Comparison of ENCODE assay signal across 9 mouse cellular contexts in genomic region chr11:77766351-77767001, GRCm38 (mm10). TPM values are rescaled to one million over a fixed set of nuclear protein-coding genes. Genes with fewer than 3 reads are reported as not detected.
DNase-seq lines count a peak whose midpoint lies in the region; ATAC-seq and TF ChIP-seq lines count a peak whose summit lies in the region.
"Had no signal": no experiment of that assay in that cellular context is flagged by ENCODE, and none has a peak within 500 bp of the region (broad histone marks: within the 10 kb centered on the region; RNA-seq: fewer than 3 reads in every experiment).

No protein-coding gene starts in this region.

- H3K9me3 ChIP-seq in forebrain, embryonic 16.5 days (ENCODE audit: control insufficient read depth, low read length): no peaks in the 10 kb centered on the region
- no peaks in the 10 kb centered on the region for H3K9me3 ChIP-seq in hindbrain, postnatal 0 days (ENCODE audit: low read length)
- H3K9me3 ChIP-seq in limb, embryonic 13.5 days: no peaks in the 10 kb centered on the region
- no peaks in the 10 kb centered on the region for H3K9me3 ChIP-seq in midbrain, embryonic 12.5 days

- no peaks in the 10 kb centered on the region for H3K27me3 ChIP-seq in forebrain, embryonic 16.5 days (replicated peaks; ENCODE audit: control insufficient read depth, insufficient read depth, low read length)
- no peaks in the 10 kb centered on the region for H3K27me3 ChIP-seq in hindbrain, postnatal 0 days (ENCODE audit: insufficient read depth, low read length)
- H3K27me3 ChIP-seq in limb, embryonic 13.5 days: no peaks in the 10 kb centered on the region
- peaks cover 6% of the 10 kb centered on the region; the same call in 1 of the 2 replicates for H3K27me3 ChIP-seq in midbrain, embryonic 12.5 days

- H3K4me3 ChIP-seq in forebrain, embryonic 16.5 days (replicated peaks; ENCODE audit: low read length): peak overlapping the region; percentile 31
- H3K4me3 ChIP-seq in hindbrain, postnatal 0 days (ENCODE audit: low read length): peak overlapping the region; percentile 37
- H3K4me3 ChIP-seq in limb, embryonic 13.5 days: peak overlapping the region; percentile 38
- peak overlapping the region; percentile 39 for H3K4me3 ChIP-seq in midbrain, embryonic 12.5 days

- no peaks in the 10 kb centered on the region for H3K36me3 ChIP-seq in forebrain, embryonic 16.5 days (ENCODE audit: control insufficient read depth, insufficient read depth)
- H3K36me3 ChIP-seq in hindbrain, postnatal 0 days (ENCODE audit: insufficient read depth, low read length): no peaks in the 10 kb centered on the region
- H3K36me3 ChIP-seq in limb, embryonic 13.5 days: no peaks in the 10 kb centered on the region
- no peaks in the 10 kb centered on the region for H3K36me3 ChIP-seq in midbrain, embryonic 12.5 days

- peak overlapping the region; percentile 28; the same call in 1 of the 2 replicates for H3K27ac ChIP-seq in forebrain, embryonic 16.5 days (ENCODE audit: low read length)
- peak overlapping the region; percentile 42; the same call in 1 of the 2 replicates for H3K27ac ChIP-seq in hindbrain, postnatal 0 days
- peak overlapping the region; percentile 48; the same call in 1 of the 2 replicates for H3K27ac ChIP-seq in limb, embryonic 13.5 days
- H3K27ac ChIP-seq in midbrain, embryonic 12.5 days (replicated peaks): peak overlapping the region; percentile 26; the same call in 1 of the 2 replicates

- peaks cover 38% of the 10 kb centered on the region for H3K4me1 ChIP-seq in forebrain, embryonic 16.5 days (replicated peaks; ENCODE audit: control insufficient read depth, insufficient read depth, low read length)
- peaks cover 20% of the 10 kb centered on the region for H3K4me1 ChIP-seq in hindbrain, postnatal 0 days (ENCODE audit: insufficient read depth, low read length)
- H3K4me1 ChIP-seq in limb, embryonic 13.5 days: peaks cover 41% of the 10 kb centered on the region
- peaks cover 40% of the 10 kb centered on the region for H3K4me1 ChIP-seq in midbrain, embryonic 12.5 days

- peak; percentile 63 for TF ChIP-seq CTCF in hindbrain, postnatal 0 days (IDR thresholded peaks at IDR 0.05; ENCODE audit: low read depth)

- ATAC-seq in forebrain, embryonic 16.5 days: 0 out of 2 replicates have a peak, but pooled peaks have one; percentile 21
- peak; percentile 41; the same call in 1 of the 2 replicates for ATAC-seq in hindbrain, postnatal 0 days
- ATAC-seq in limb, embryonic 13.5 days (ENCODE audit: low FRiP score, low read depth): peak; percentile 43; the same call in 1 of the 2 replicates
- ATAC-seq in midbrain, embryonic 12.5 days (ENCODE audit: low FRiP score, low read depth): peak; percentile 20; the same call in 1 of the 2 replicates

- peak overlapping the region; percentile 55; the same call in 1 of the 2 replicates for H3K9ac ChIP-seq in forebrain, embryonic 16.5 days (replicated peaks; ENCODE audit: low read depth, low read length)
- peak overlapping the region; percentile 48 for H3K9ac ChIP-seq in hindbrain, postnatal 0 days (replicated peaks; ENCODE audit: low read length)
- peak overlapping the region; percentile 67 for H3K9ac ChIP-seq in limb, embryonic 13.5 days
- H3K9ac ChIP-seq in midbrain, embryonic 12.5 days (replicated peaks): peak overlapping the region; percentile 59

- peak; percentile 79 to 86 for DNase-seq in adrenal gland, adult (ENCODE audit: inconsistent age in 2 of 2, low spot score in 1 of 2)
- DNase-seq in adrenal gland, adult 8-10 months: no peak
- DNase-seq in adrenal gland, postnatal 25 days: peak; percentile 61
- peak; percentile 55 for DNase-seq in hindbrain, postnatal 0 days (ENCODE audit: low spot score)
- peak; percentile 63 to 83 for DNase-seq in spleen, postnatal 4 days (ENCODE audit: low spot score in 2 of 2)

- WGBS in forebrain, embryonic 16.5 days: 5% methylated on average over 35 of the region's 35 CpGs
- 7% methylated on average over 34 of the region's 35 CpGs for WGBS in hindbrain, postnatal 0 days
- WGBS in limb, embryonic 13.5 days: 4% methylated on average over 35 of the region's 35 CpGs
- WGBS in midbrain, embryonic 12.5 days: 2% methylated on average over 34 of the region's 35 CpGs

- peak overlapping the region; percentile 55 for H3K4me2 ChIP-seq in forebrain, embryonic 16.5 days (ENCODE audit: low read length)
- peak overlapping the region; percentile 65 for H3K4me2 ChIP-seq in hindbrain, postnatal 0 days (ENCODE audit: low read depth, low read length)
- peak overlapping the region; percentile 92 for H3K4me2 ChIP-seq in limb, embryonic 13.5 days (replicated peaks)
- peak overlapping the region; percentile 69 for H3K4me2 ChIP-seq in midbrain, embryonic 12.5 days (replicated peaks)

RNA-seq across cellular contexts. Expression of gene Myo18a, which starts 3.4 kb away (rescaled TPM):
- 100 to 1,000 TPM in 2 of 4 experiments, 10 to 100 TPM in 2; 61.9 to 158 (median 94.7) TPM for total RNA-seq in adrenal gland, adult 8-10 months (2022)
- total RNA-seq in adrenal gland, postnatal 25 days (2021): 60.7 and 84.2 TPM in 2 replicates
- polyA plus RNA-seq in forebrain, embryonic 16.5 days (2015; fragmentation: Nextera tagmentation; extraction: Ambion mirVana): 54.8 and 59.8 TPM in 2 replicates
- 64.6 and 68.8 TPM in 2 replicates for total RNA-seq in hindbrain, postnatal 0 days (2014; rRNA removed)
- polyA plus RNA-seq in hindbrain, postnatal 0 days (2015; fragmentation: Nextera tagmentation; extraction: Ambion mirVana): 28.2 and 29.8 TPM in 2 replicates
- 33.7 and 40.5 TPM in 2 replicates for polyA plus RNA-seq in limb, embryonic 13.5 days (2015; fragmentation: Nextera tagmentation; extraction: Ambion mirVana)
- 61.0 and 61.7 TPM in 2 replicates for polyA plus RNA-seq in midbrain, embryonic 12.5 days (2016; fragmentation: Nextera tagmentation; extraction: Ambion mirVana)

RNA-seq across cellular contexts. Expression of gene Gm10277, which starts 21.1 kb away (rescaled TPM):
- total RNA-seq in adrenal gland, adult 8-10 months (2022): not detected
- not detected in 2 replicates for total RNA-seq in adrenal gland, postnatal 25 days (2021)
- 0.99 and 3.3 TPM in 2 replicates for polyA plus RNA-seq in forebrain, embryonic 16.5 days (2015; fragmentation: Nextera tagmentation; extraction: Ambion mirVana)
- not detected in 2 replicates for total RNA-seq in hindbrain, postnatal 0 days (2014; rRNA removed)
- polyA plus RNA-seq in hindbrain, postnatal 0 days (2015; fragmentation: Nextera tagmentation; extraction: Ambion mirVana): 0.69 and 0.91 TPM in 2 replicates
- 1.8 and 2.4 TPM in 2 replicates for polyA plus RNA-seq in limb, embryonic 13.5 days (2015; fragmentation: Nextera tagmentation; extraction: Ambion mirVana)
- 2.2 and 2.8 TPM in 2 replicates for polyA plus RNA-seq in midbrain, embryonic 12.5 days (2016; fragmentation: Nextera tagmentation; extraction: Ambion mirVana)
- total RNA-seq: left cerebral cortex, postnatal 10 days had no signal

RNA-seq across cellular contexts. Expression of gene Cryba1, which starts 41.4 kb away (rescaled TPM):
- not detected for total RNA-seq in adrenal gland, adult 8-10 months (2022)
- not detected in 2 replicates for total RNA-seq in adrenal gland, postnatal 25 days (2021)
- polyA plus RNA-seq in forebrain, embryonic 16.5 days (2015; fragmentation: Nextera tagmentation; extraction: Ambion mirVana): 0.19 and 0.66 TPM in 2 replicates
- total RNA-seq in hindbrain, postnatal 0 days (2014; rRNA removed): 1.5 TPM in 1 of 2 replicates, not detected in the other
- polyA plus RNA-seq in hindbrain, postnatal 0 days (2015; fragmentation: Nextera tagmentation; extraction: Ambion mirVana): 0.49 and 0.51 TPM in 2 replicates
- polyA plus RNA-seq in limb, embryonic 13.5 days (2015; fragmentation: Nextera tagmentation; extraction: Ambion mirVana): not detected in 2 replicates
- polyA plus RNA-seq in midbrain, embryonic 12.5 days (2016; fragmentation: Nextera tagmentation; extraction: Ambion mirVana): 1.4 and 2.6 TPM in 2 replicates
- total RNA-seq: left cerebral cortex, postnatal 10 days had no signal
